Mouse (Mus musculus) common myeloid progenitor, adult 5-6 weeks (primary cell): ENCODE measurements around the gene Ptk6. TPM values are rescaled to one million over a fixed set of nuclear protein-coding genes. Genes with fewer than 3 reads are reported as not detected.
"Not testable (repeated sequence)": the region's sequence is repeated elsewhere in the genome, so short reads cannot be mapped to it uniquely, and the experiment has no call there.

Experiments used
- ATAC-seq: replicated peaks from 2 replicates; pipeline ENCODE4 v1.8.0; 2016; ENCODE audit warnings: low read depth, mild to moderate bottlenecking, moderate TSS enrichment, inconsistent platforms; ENCODE audit not compliant: poor library complexity, severe bottlenecking
- total RNA-seq: library from RNA; stranded (forward); fragments of 200-1000, 187-1606 nt; gene quantifications from 2 replicates; pipeline ENCODE4 v1.2.3, GENCODE M21; 2017

Gene Ptk6
- total RNA-seq, 1 experiment from 2014 or later = not detected

DNA sequence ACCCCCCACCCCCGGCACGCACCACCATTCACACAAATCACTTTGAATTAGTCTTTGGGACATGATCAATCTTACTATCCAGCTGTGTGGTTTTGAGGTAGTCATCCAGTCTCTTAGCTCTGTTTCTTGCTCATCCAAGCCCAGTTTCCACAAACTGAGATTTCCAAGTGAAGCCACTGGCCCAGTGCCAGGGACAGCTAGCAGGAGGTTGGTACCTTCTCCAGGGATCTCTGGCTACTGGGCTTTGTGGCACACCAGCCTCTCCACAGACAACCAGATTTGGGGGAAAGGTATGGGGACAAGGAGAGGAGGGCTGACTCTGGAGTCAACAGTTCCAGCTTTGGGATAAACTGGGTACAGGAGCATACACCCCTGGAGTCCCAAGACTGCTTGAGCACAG lies 17.8 kb upstream of the Ptk6 start:
- ATAC-seq = no peak

DNA sequence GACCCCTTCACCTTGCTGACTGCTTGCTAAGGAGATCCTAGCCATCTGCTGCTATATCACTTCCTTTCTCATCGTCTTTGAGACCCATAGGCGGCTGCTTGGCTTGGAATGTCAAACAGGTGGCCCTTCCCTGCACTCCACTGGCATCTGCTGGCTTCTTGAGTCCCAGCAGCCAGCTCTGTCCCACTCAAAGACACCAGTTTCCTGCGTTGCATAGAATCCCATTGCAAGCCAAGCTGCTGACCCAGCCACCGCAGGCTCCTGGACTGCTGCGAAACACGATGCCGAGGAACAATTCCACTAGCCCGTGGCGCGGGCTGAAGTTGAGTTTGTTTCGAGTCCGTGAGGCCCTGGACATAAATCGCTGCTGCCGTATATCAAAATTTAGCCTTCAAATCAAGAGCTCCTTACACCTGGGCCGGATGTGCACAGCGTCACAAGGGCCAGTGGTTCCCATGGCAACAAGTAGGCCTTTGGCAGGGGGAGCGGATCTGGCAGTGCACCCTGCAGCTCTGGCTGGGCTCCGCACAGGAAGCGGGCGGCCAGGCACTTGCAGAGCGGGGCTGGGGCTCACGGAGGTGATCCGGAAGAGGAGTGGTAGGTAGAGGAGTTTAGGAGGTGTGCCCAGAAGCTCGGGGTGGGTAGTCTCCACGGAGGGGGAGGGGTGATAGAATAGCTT lies 17.1 kb upstream of the Ptk6 start, which contains the start of gene Fndc11:
Gene Fndc11 (plus strand): TSS at position 476 of the 679 bp plus-strand sequence.
- ATAC-seq = peak; percentile 96

DNA sequence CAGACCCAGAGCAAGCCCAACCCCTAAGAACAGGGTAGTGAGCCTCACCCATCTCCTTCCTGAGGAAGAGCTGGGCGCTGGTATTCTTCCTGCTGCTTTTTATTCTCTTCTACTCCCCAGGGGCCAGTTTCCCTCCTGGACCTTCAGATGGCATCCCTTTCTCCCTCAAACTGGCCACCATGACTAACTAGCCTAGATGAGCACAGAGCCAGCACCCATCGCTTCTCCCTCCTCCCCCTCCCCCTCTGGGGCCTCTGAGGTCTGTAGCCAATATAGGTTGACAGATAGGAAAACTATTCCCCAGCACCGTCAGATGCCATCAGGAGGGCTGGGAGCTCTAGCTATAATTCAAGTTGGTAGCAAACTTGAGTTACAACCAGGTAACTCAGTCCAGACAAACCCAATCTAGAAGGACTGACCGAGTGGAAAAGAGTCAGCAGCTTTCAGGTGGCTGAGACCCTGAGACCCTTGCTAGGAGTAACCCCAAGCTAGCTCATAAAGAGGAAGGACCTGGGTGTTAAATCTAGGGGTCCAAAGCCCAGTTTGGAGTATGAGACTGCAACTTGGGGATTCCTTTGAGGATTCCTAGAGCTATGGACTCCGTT lies 16.4 kb upstream of the Ptk6 start:
- ATAC-seq = 0 out of 2 replicates have a peak, but pooled peaks have one; percentile 1

DNA sequence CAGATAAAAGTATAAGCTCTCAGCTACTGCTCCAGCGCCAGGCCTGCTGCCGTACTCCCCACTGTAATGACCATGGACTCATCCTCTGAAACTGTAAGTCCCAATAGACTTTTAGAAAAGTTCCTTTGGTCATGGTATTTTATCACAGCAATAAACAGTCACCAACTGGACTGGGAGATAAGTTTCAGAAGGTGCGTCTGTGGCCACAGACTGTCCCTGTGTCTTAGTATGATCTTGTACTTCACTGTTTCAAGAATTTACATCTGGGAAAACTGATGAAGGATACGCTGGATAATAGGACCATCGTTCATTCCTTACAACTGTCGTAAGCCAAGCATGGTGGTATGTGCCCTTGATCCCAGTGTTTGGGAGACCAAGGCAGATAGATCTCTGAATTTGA lies 13.4 kb upstream of the Ptk6 start:
- no peak for ATAC-seq

DNA sequence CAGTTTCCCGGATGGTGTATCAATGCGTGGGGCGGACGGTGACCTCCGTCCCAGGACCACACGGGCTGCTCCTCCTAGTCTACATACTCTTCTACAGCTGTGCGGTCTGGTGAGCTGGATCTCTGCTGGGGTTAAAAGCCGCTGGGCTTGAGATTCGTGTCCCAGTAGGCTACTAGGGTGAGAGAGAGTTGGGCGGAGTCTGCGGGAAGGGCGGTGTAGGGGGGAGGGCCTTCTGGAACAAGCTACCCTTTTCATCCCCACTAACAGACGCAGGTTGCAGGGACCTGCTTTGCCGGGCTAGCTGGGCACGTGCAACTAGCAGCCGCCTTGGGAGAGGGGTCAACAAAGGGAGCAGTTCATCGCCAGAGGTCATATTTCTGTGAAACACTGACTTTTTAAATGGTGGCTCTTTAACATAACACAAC lies 10.4 kb upstream of the Ptk6 start, which contains the start of gene Srms:
Gene Srms (minus strand): TSS at position 165 of the 425 bp plus-strand sequence.
- peak; percentile 85 for ATAC-seq

DNA sequence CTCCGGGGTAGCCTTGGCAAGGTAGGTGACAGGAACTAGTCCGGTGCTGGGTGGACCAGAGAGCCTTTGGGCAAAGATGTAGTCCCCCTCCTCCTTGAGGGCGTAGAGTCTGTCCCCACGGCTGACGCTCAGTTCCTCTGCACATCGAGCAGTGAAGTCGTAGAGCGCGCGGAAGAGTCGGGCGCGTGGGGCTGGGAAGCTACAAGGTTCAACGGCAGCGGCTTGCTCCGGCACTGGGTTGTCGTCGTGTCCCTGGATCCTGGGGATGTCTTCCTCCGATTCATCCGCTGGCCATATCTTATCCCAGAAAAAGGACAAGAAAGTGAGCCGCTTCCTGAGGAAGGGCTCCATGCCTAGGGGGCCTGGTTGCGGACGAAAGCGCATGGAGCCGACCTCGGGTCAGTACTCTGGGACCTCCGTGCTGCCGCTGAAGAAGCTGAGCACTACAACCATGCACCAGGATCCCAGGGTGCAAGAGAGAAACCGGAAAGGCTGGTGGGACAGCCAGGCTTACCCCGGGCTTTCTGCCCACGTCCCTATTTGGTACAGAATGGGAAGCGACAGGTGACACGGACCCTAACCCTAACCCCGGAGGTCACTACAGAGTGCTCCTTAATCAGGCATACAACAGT lies 9.9 kb upstream of the Ptk6 start:
- peak; percentile 50 for ATAC-seq

DNA sequence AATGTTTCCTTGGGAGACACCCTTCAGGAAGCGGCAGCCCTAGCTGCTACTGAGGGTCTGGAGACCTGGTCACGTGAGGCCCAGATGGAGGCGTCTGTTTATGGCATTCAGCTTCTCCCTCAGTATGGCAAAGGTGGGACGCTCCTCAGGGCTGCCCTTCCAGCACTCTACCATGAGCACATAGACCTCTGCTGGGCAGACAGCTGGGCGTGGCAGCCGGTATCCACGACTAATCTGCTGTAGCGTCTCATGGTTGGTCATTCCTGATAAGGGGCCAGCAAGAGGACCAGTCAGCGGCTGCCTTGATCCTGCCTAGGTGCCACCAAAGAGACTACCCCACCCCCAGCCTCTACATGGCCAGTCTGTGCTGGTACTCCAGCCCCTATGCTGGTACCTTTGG lies 3.5 kb upstream of the Ptk6 start:
- ATAC-seq = no peak

DNA sequence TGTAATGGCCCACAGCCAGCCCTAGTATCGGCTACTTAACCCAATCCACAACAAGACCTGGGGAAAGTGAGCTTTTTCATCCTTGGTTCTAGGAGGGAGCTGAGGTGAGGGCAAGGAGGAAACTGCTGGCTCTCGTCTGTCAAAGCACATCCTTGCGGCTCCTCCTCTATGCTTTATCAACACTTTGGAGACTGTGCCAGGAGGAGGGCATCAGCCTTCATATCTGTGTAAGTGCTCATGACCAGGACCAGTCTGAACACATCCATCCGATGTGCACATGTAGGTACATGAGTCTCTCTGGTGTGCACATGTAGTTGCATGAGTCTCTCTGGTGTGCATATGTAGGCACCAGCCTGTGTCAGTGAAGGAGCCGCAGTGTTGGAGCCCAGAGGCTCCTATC lies 3.1 kb upstream of the Ptk6 start:
- ATAC-seq = no peak

DNA sequence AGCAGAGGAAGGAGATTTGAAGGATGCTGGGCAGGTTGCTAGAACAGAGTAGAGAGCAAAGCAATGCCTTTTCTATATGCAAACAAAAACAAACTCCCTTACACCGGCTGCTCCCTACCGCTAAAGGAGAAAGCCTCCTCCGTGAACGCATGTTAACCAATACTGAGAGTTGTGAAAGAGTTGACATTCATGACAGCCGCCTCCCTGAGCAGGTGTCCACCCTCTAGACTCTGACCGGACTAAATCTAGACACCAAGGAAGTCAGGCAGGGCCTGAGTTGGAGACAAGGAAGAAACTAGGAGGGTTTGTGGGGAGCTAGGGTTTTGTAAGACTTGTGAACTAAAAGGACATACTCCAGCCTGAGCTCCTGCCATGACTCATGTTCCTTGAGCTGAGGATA lies 297 bp upstream of the Ptk6 start:
- ATAC-seq = no peak

DNA sequence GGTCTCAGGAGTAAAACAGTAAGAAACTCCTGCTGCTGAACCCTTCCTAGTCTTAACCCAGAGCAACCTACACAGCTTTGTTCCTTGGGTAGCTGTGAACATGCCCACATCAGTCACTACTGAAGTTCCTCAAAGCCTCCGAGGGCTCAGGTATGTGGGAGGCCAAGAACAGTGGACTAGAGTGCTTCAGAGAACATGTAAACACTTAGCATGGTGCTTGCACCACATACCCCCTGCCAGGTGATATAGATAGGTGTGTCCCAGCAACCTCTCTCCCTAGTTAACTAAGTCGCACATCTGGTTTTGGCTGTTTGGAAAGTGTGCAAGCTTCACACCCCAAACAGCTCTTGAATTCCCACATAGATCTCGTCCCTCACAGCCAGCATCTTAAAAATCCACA lies 983 bp downstream of the Ptk6 start:
- no peak for ATAC-seq

DNA sequence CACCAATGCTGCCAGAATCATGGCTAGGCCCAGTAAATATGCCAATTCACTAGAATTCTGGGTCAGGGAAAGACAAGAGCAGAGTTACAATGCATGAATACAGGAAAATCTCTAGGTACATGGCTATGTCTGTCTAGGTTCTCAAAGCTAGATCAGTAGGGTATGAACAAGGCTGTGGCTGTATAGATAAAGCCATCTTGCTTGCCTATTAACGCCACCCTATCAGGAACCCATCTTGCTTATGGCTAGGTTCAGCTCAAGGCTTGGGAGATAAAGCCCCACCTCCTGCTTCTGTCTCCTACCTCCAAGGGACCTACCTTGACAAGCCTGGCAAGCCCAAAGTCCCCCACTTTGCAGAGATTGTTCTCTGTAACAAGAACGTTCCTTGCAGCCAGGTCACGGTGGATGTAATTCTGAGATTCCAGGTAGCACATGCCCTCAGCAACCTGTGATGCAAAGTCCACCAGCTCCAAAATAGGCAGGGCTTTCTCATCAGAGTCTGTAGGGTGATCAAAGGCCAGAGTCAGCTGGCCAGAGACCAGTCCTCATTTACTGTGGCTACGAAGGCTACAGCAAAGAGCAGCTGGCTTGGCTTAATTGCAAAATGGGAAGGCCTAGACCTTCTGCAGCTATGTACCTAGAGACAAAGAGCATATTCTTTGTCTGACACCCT lies 5.8 kb downstream of the Ptk6 start:
- ATAC-seq = no peak

DNA sequence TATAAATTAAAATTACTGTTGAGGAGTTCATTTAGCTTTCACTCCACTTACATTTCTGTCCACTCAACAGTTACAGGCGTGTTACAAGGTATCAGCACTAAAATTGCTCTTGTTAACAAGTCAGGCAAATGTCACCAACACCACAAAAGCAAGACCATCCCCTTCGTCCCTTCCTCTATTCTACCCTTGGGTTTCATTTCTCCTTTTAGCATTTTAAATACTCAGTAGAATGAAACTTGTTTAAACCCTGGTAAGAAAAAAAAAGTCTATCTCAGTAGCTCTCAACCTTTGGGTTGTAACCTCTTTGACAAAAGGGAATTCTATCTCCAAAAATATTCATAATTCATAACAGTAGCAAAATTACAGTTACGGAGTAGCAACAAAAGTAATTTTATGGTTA lies 9.5 kb downstream of the Ptk6 start:
- ATAC-seq = peak; percentile 50; the same call in 1 of the 2 replicates

DNA sequence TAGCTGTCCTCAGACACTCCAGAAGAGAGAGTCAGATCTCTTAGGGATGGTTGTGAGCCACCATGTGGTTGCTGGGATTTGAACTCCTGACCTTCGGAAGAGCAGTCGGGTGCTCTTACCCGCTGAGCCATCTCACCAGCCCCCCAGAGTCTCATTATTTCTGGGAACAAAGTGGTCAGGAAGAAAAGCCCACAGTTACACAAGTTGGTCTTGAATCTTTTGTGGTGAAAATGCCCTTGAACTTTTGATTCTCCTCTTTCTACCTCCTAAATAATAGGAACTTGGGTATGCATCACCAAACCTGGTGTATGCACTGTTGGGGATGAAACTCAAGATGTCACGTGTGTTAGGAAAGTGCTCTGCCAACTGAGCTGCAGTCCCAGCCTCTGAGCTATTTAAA lies 10.7 kb downstream of the Ptk6 start:
- ATAC-seq = no peak

DNA sequence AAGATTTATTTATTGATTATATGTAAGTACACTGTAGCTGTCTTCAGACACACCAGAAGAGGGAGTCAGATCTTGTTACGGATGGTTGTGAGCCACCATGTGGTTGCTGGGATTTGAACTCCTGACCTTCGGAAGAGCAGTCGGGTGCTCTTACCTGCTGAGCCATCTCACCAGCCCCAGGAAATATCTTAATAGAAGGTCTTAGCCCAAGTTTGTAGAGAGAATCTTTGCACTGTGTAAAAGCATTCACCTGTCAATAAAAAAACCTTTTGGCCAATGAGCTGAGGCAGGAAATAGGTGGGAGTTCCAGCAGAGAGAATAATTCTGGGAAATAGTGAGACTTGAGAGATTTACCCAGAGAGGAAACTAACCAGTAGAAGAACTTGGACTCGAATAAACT lies 11.2 kb downstream of the Ptk6 start:
- not testable (repeated sequence) for ATAC-seq

DNA sequence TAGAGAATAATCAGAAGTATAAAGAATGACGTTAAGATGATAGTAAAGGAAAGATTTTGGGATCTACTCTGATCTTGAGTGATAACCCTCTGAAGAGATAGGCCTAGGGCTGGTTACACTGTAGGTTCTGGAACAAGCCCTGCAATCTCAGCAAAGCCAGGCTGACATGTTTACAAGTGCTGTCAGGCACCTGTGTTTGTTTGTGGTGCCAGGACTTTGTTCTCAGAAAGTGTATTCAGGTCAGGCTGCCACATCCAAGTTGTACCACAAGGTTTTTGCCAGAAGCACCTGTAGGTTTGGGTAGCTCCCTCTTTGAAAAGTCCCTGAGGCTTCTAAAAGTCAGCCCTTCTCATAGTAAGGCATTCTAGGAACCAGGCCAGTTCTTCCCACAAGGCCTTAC lies 13.3 kb downstream of the Ptk6 start:
- ATAC-seq = no peak

DNA sequence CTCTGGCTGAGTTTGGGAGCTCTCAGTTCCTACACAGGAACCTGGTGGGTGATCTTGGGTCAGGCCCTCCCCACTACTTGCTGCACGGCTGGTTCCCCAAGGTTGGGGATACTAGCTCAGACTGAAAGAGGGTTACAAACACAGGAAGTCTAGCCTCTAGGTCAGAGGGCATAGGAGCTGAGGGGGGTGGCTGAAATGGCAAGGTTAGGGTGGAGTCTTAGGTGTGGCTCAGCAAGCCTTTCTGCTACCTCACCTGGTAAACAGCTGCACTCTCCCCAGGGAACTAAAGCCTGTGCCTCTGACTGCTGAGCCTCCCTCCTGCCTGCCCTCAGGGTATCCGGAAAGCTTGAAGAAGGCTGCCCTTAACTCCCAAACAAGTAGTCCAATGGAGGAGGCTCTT lies 13.9 kb downstream of the Ptk6 start:
- ATAC-seq = no peak

DNA sequence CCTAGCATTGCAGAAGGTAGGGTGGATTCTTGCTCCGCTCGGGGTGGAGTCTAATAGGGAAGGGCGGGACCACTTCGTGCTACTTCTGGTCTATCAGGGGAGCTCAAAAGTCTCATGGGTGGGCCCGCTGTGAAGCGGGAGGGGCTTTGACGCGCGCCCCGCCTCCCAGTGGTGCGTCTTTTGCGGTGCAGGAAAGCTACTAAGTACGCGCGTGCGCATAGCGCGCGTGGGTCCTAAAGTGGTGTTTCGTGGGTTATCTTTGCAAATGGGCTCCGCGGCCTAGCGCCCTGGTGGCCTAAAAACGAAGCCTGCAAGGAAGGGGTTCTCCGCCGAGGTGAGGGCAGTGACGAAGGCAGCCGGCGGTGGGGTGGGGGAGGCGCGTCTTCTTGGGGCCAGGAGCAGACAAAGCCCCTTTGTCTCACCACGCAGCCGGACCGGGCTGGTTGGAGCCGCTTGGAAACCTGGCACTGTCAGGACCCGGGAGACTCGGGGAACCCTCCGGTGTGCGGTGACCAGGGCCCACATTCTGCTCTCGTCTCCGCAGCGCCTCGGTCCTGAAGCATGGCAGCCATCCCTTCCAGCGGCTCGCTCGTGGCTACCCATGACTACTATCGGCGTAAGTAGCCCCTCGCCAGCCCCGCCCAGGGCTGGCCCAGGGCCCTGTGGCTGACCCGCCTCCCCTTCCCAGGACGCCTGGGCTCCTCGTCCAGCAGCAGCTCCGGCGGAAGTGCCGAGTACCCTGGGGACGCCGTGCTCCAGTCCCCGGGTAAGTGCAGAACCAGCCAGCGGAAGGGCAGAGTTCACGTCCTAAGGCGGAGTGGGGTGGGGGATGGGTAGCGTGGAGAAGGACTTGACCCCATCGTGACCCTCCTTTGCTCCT lies 15.2 kb downstream of the Ptk6 start, which contains the start of gene Ppdpf:
Gene Ppdpf (plus strand): TSS at position 127 of the 880 bp plus-strand sequence.
- peak; percentile 92 for ATAC-seq

DNA sequence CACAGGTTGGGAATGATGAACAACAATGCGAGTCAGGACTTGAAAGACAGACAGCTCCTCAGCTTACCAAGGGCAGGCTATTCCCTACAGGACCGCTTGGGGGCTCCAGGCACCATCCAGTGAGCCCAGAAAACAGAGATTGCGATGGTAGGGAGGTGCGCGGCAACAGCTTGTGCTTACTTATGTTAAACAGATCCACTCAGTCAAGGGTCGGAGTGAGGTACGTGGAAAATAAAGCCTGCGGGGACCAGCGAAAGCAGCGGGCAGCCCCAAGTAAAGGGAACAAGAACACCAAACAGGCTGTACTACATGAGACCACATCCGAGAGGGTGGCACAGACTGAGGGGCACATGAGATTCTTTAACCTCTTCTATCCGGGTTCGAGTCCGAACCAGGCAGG lies 16.0 kb downstream of the Ptk6 start:
- peak; percentile 79 for ATAC-seq

DNA sequence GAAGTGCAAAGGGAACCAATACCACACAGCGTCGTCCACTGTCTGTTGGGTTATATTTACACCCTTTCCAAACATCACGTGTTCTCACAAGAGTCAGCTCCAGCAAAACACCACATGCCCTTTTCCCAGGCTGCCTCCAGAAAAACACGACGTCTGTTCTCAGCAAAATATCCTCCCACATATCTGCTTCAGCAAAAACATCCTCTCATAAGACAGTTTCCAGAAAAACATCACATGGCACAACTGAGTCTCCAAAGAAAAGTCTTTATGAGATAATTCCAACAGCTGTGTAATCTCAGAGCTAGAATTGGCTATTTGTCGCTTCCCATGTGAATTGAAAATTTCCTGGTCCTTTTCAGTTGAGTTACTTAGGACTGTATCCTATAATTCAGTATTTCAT lies 21.7 kb downstream of the Ptk6 start:
- ATAC-seq = no peak

DNA sequence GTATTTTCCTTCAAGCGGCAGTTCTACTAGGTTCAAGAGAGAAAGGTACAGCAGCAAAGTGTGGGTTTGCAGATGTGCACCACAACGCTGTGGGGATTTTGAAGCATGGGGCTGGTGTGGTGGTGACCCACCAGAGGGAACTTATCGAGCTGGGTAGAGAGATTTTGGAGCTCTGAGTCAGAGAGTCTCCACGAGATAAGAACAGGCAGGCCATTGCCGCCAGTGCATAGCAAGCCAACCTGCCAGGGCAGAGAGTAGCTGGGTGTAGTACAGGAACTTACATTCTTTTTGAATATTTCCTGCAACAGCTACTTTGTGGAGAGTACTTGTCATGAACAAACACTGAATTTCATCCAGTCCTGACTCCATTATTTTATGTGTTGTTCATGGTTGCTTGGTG lies 24.1 kb downstream of the Ptk6 start:
- no peak for ATAC-seq
